8 mouse cellular contexts compared by ENCODE assay signal in the genomic region with DNA sequence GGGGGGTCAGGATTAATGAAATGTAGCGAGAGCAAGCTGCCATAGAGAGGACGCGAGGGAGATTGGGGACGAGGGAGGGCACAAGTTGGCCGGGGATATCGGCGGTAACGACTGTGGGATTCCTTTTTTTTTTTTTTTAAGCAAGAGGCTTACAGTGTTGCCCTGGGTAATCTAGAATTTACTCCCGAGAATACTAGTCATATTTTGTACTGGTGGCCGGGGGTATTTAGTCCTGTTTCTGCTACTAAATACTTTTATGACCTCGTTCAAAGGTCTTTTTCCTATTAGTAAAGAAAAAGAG. TPM values are rescaled to one million over a fixed set of nuclear protein-coding genes. Genes with fewer than 3 reads are reported as not detected.
A peak's percentile ranks its signal among the peaks of the same experiment; 100 is the strongest.
DNase-seq lines count a peak whose midpoint lies in the region; ATAC-seq and TF ChIP-seq lines count a peak whose summit lies in the region.

No protein-coding gene starts in this region.

- H3K4me1 ChIP-seq in heart, embryonic 13.5 days = peaks cover 17% of the 10 kb centered on the region
- H3K4me1 ChIP-seq in ES-Bruce4 (ENCODE audit: control insufficient read depth, insufficient read depth, low read length) = no peaks in the 10 kb centered on the region
- peaks cover 13% of the 10 kb centered on the region for H3K4me1 ChIP-seq in forebrain, embryonic 14.5 days (ENCODE audit: control insufficient read depth, insufficient read depth, low read length)
- H3K4me1 ChIP-seq in liver, embryonic 15.5 days (replicated peaks) = peaks cover 16% of the 10 kb centered on the region

- H3K9ac ChIP-seq in heart, embryonic 13.5 days = peak overlapping the region; percentile 92
- H3K9ac ChIP-seq in ES-Bruce4 (ENCODE audit: low read depth, poor library complexity, severe bottlenecking) = peak overlapping the region; percentile 59
- peak overlapping the region; percentile 83 for H3K9ac ChIP-seq in forebrain, embryonic 14.5 days (ENCODE audit: low read length)
- peak overlapping the region; percentile 62 for H3K9ac ChIP-seq in liver, embryonic 15.5 days

- under 1% methylated on average over 11 of the region's 11 CpGs for WGBS in heart, embryonic 13.5 days
- under 1% methylated on average over 11 of the region's 11 CpGs for WGBS in forebrain, embryonic 14.5 days
- under 1% methylated on average over 11 of the region's 11 CpGs for WGBS in liver, embryonic 15.5 days (ENCODE audit: insufficient replicate concordance)

- no peaks in the 10 kb centered on the region for H3K27me3 ChIP-seq in heart, embryonic 13.5 days (replicated peaks)
- no peaks in the 10 kb centered on the region for H3K27me3 ChIP-seq in ES-Bruce4 (ENCODE audit: control insufficient read depth, insufficient read depth, low read length, poor library complexity, severe bottlenecking)
- H3K27me3 ChIP-seq in forebrain, embryonic 14.5 days (replicated peaks; ENCODE audit: control insufficient read depth, insufficient read depth, low read length) = no peaks in the 10 kb centered on the region
- H3K27me3 ChIP-seq in liver, embryonic 15.5 days = no peaks in the 10 kb centered on the region

- peak overlapping the region; percentile 94 for H3K4me2 ChIP-seq in heart, embryonic 13.5 days
- H3K4me2 ChIP-seq in forebrain, embryonic 14.5 days (ENCODE audit: low read length) = peak overlapping the region; percentile 59
- peak overlapping the region; percentile 76 for H3K4me2 ChIP-seq in liver, embryonic 15.5 days

- H3K36me3 ChIP-seq in heart, embryonic 13.5 days = peaks cover 26% of the 10 kb centered on the region
- peaks cover 7% of the 10 kb centered on the region for H3K36me3 ChIP-seq in ES-Bruce4 (ENCODE audit: control insufficient read depth, insufficient read depth, low read length, poor library complexity, severe bottlenecking)
- H3K36me3 ChIP-seq in forebrain, embryonic 14.5 days (ENCODE audit: control insufficient read depth, insufficient read depth, low read length) = peaks cover 19% of the 10 kb centered on the region
- H3K36me3 ChIP-seq in liver, embryonic 15.5 days (replicated peaks) = peaks cover 11% of the 10 kb centered on the region; the same call in 1 of the 2 replicates

- H3K27ac ChIP-seq in heart, embryonic 13.5 days (replicated peaks) = peak overlapping the region; percentile 74
- no peak overlapping the region for H3K27ac ChIP-seq in ES-Bruce4 (ENCODE audit: insufficient read depth, low read length)
- no peak overlapping the region for H3K27ac ChIP-seq in forebrain, embryonic 14.5 days (ENCODE audit: low read depth, low read length)
- no peak overlapping the region for H3K27ac ChIP-seq in liver, embryonic 15.5 days (replicated peaks)

- no peaks in the 10 kb centered on the region for H3K9me3 ChIP-seq in heart, embryonic 13.5 days
- H3K9me3 ChIP-seq in ES-Bruce4 (replicated peaks; ENCODE audit: control insufficient read depth, insufficient read depth, low read length, poor library complexity, severe bottlenecking) = no peaks in the 10 kb centered on the region
- no peaks in the 10 kb centered on the region for H3K9me3 ChIP-seq in forebrain, embryonic 14.5 days (replicated peaks; ENCODE audit: control insufficient read depth, low read length)
- no peaks in the 10 kb centered on the region for H3K9me3 ChIP-seq in liver, embryonic 15.5 days (replicated peaks)

- DNase-seq in heart, adult 11 months = no peak
- DNase-seq in forebrain, embryonic 14.5 days (ENCODE audit: low spot score) = no peak
- no peak for DNase-seq in urinary bladder, postnatal 14 days (ENCODE audit: low spot score)
- no peak for DNase-seq in cerebellum, postnatal 10 days
- no peak for DNase-seq in gastrocnemius, postnatal 25 days

- no peak for TF ChIP-seq CTCF in ES-Bruce4 (IDR thresholded peaks at IDR 0.05; ENCODE audit: low read depth, low read length)

- TF ChIP-seq POLR2A in ES-Bruce4 (IDR thresholded peaks at IDR 0.05; ENCODE audit: insufficient read depth, low read length) = no peak

- TF ChIP-seq EP300 in ES-Bruce4 (IDR thresholded peaks at IDR 0.05; ENCODE audit: insufficient read depth, low read depth, low read length) = no peak

- ATAC-seq in heart, embryonic 13.5 days (ENCODE audit: extremely low read depth, insufficient number of reproducible peaks, low FRiP score, low TSS enrichment) = no peak
- no peak for ATAC-seq in forebrain, embryonic 14.5 days
- ATAC-seq in liver, embryonic 15.5 days (ENCODE audit: insufficient read depth) = peak; percentile 55; the same call in 1 of the 2 replicates

- peak overlapping the region; percentile 78 for H3K4me3 ChIP-seq in heart, embryonic 13.5 days
- peak overlapping the region; percentile 92 for H3K4me3 ChIP-seq in ES-Bruce4 (ENCODE audit: low read depth, low read length)
- H3K4me3 ChIP-seq in forebrain, embryonic 14.5 days (ENCODE audit: low read depth, low read length) = peak overlapping the region; percentile 70
- H3K4me3 ChIP-seq in liver, embryonic 15.5 days (replicated peaks) = peak overlapping the region; percentile 77

RNA-seq across cellular contexts. Expression of a gene that starts 0.2 kb away (rescaled TPM):
- 36.8 and 37.4 TPM in 2 replicates for polyA plus RNA-seq in heart, embryonic 13.5 days (2015; fragmentation: Nextera tagmentation; extraction: Ambion mirVana)
- polyA plus RNA-seq in ES-Bruce4 (2011; ENCODE audit: insufficient read depth, insufficient read length, low read depth, missing spikeins) = 44.6 and 52.4 TPM in 2 replicates
- polyA plus RNA-seq in forebrain, embryonic 14.5 days (2014; fragmentation: Nextera tagmentation; extraction: Ambion mirVana) = 113 and 117 TPM in 2 replicates
- 11.2 and 12.1 TPM in 2 replicates for polyA plus RNA-seq in liver, embryonic 15.5 days (2015; fragmentation: Nextera tagmentation; extraction: Ambion mirVana)
- total RNA-seq in gastrocnemius, postnatal 25 days (2021) = 1 to 10 TPM; 8.3 to 9.0 TPM

RNA-seq across cellular contexts. Expression of a gene that starts 43.6 kb away (rescaled TPM):
- polyA plus RNA-seq in heart, embryonic 13.5 days (2015; fragmentation: Nextera tagmentation; extraction: Ambion mirVana) = 2.2 and 2.7 TPM in 2 replicates
- 1.5 and 1.6 TPM in 2 replicates for polyA plus RNA-seq in ES-Bruce4 (2011; ENCODE audit: insufficient read depth, insufficient read length, low read depth, missing spikeins)
- 0.80 and 0.81 TPM in 2 replicates for polyA plus RNA-seq in forebrain, embryonic 14.5 days (2014; fragmentation: Nextera tagmentation; extraction: Ambion mirVana)
- 0.53 and 0.66 TPM in 2 replicates for polyA plus RNA-seq in liver, embryonic 15.5 days (2015; fragmentation: Nextera tagmentation; extraction: Ambion mirVana)
- 1 to 10 TPM; 5.0 to 7.5 TPM for total RNA-seq in gastrocnemius, postnatal 25 days (2021)
